Mouse (Mus musculus) kidney, adult 8-10 months (tissue): ENCODE data around the gene Gm20773.
"Not testable (repeated sequence)": the region's sequence is repeated elsewhere in the genome, so short reads cannot be mapped to it uniquely, and the experiment has no call there.

Experiments used
- DNase-seq, 2 experiments: peaks; one replicate each; pipeline ENCODE4 v3.0.0; 2022

The Gm20773 gene

GRCm38 (mm10) chrY:13493726-13494125 lies at the start of gene Gm20773:
Gm20773 (plus strand) TSS chrY:13494026.
- DNase-seq, result not testable (repeated sequence)

DNA sequence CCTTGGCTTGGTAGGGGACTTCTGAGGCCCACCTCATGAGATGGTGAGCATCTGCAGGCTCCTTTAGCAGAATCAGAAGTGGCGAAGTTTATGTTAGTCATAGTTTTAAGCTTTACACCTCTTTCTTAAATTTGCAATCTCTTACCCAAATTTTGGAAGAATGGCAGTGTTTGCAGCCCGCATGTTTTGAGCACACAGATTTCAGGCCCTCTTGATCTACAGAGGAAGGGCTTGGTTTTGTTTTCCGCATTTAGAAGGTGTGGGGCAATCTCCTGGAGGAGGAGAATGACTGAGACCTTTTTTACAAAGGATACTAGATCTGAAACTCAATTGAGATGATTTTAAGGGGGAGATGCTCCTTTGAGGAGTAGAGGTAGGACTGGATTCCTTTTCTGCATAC lies 28.3 kb upstream of the Gm20773 start, which contains the start of gene Gm21866:
Gm21866 (minus strand) TSS at position 101 of the 400 bp plus-strand sequence.
- not testable (repeated sequence) for DNase-seq
